Mouse (Mus musculus) E14TG2a.4 (cell line): Measurements from ENCODE around the gene Tent5c.

Experiments used
- CTCF ChIP-seq: conservative IDR thresholded peaks from 2 replicates; pipeline ENCODE4 v1.5.1; 2014; ENCODE audit warnings: low read length
- POU5F1 ChIP-seq: IDR thresholded peaks from 2 replicates; pipeline ENCODE4 v1.6.1; 2014; ENCODE audit warnings: low read length, borderline replicate concordance

GRCm38 (mm10) chr3:100408351-100409043 is 80.6 kb downstream of the Tent5c start:
- TF ChIP-seq CTCF (no peak), POU5F1 (no peak)
